Mouse (Mus musculus) heart, postnatal 14 days (tissue): Measurements from ENCODE around the gene Gm10378. TPM values are rescaled to one million over a fixed set of nuclear protein-coding genes. Genes with fewer than 3 reads are reported as not detected.
"Not testable (repeated sequence)": the region's sequence is repeated elsewhere in the genome, so short reads cannot be mapped to it uniquely, and the experiment has no call there.

Experiments
- DNase-seq, 2 experiments: peaks; one replicate each; pipeline ENCODE4 v3.0.0; 2021 to 2022
- intact Hi-C: fragments of 180-260 bp; cut with DNase I; formaldehyde crosslinking; loops from one replicate; pipeline ENCODE4 v1.15.1; 2025
- long read RNA-seq, 2 experiments: library from polyadenylated mRNA; stranded (forward); transcript quantifications; one replicate each; pipeline ENCODE4 v2.0.0; 2021
- microRNA-seq, 2 experiments: library from miRNA; unstranded; fragments of <30 nt; microRNA quantifications; one replicate each; pipeline ENCODE4 v1.2.0; 2021 to 2022
- total RNA-seq, 2 experiments: library from RNA; stranded (reverse); gene quantifications; 2 replicates each; pipeline ENCODE4 v1.2.3; 2021

Gm10378 gene
- not detected for total RNA-seq
- long read RNA-seq, experiment 1 = 0 reads
- long read RNA-seq, experiment 2 = 0 reads

- intact Hi-C loops, DNase-seq: not testable (repeated sequence)
Observed at GRCm38 (mm10) chr14:42655638-42656037, at the start of gene Gm10378. Gene Gm10378, plus strand, starts transcription at chr14:42655938.

DNA sequence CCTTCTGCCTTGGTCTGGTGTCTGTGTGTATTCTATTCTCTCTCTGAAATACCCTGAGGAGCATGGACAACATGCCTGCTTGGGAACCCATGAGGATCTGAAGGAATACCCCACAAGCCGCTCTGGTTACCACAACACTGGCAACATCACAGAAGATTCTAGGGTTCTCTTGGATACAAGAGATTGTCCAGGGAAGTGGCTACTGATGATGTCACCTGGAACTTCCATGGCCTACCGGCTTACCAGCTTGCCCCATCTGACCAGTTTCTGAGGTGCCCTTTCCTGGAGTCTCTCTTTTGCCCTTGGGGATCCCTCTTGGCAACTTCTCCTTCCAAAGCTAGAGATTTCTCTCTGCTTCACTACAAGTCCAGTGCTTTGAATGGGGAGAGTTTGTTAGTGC is 13.9 kb upstream of the Gm10378 start, which contains the start of gene Gm3633:
Gene Gm3633 (minus strand): TSS at position 101 of the 400 bp plus-strand sequence.
- intact Hi-C loops, DNase-seq: not testable (repeated sequence)

Small RNAs within 50 kb of the gene (microRNA-seq; reads per million reads assigned to microRNA genes)
- gene Gm23620 = 0 reads per million in 2 experiments
- 0 reads per million in 2 experiments for gene Gm25228

Other genes with a start within 250 kb of the Gm10378 start
- gene Gm8005, start 216.3 kb upstream of the Gm10378 start, total RNA-seq = not detected
- gene Gm8011, start 192.1 kb upstream of the Gm10378 start, total RNA-seq = not detected
- not detected for gene Gm8020, start 153.6 kb upstream of the Gm10378 start, total RNA-seq
- not detected for gene Gm8024, start 131.7 kb upstream of the Gm10378 start, total RNA-seq
- not detected for gene Gm17124, start 56.1 kb upstream of the Gm10378 start, total RNA-seq
- not detected for gene Gm3633, start 14.0 kb upstream of the Gm10378 start, total RNA-seq
- gene Gm3015, start 112.9 kb downstream of the Gm10378 start, total RNA-seq = not detected
- gene Gm10377, start 142.0 kb downstream of the Gm10378 start, total RNA-seq = not detected
- not detected for gene Gm21977, start 197.5 kb downstream of the Gm10378 start, total RNA-seq